Mouse (Mus musculus) heart, adult 11 months (tissue): ENCODE data around the gene Cisd3.
"Not testable (repeated sequence)": the region's sequence is repeated elsewhere in the genome, so short reads cannot be mapped to it uniquely, and the experiment has no call there.

ENCODE experiments used
- DNase-seq: peaks from one replicate; pipeline ENCODE4 v3.0.0; 2022

Cisd3 gene

GRCm38 (mm10) chr11:97714356-97714755, 28.7 kb downstream of the Cisd3 start:
- no peak for DNase-seq

- peak; percentile 94 for DNase-seq
Observed at GRCm38 (mm10) chr11:97714784-97715760, 29.4 kb downstream of the Cisd3 start.

- DNase-seq = no peak
Observed at GRCm38 (mm10) chr11:97716021-97716420, 30.4 kb downstream of the Cisd3 start.

- DNase-seq = peak; percentile 92
Observed at GRCm38 (mm10) chr11:97717369-97718280, 32.0 kb downstream of the Cisd3 start.

- DNase-seq = peak; percentile 94
Observed at GRCm38 (mm10) chr11:97718281-97718860, 32.7 kb downstream of the Cisd3 start.

- DNase-seq = no peak
Observed at GRCm38 (mm10) chr11:97719041-97719440, 33.4 kb downstream of the Cisd3 start.

- DNase-seq = no peak
Observed at GRCm38 (mm10) chr11:97721338-97721737, 35.7 kb downstream of the Cisd3 start.

GRCm38 (mm10) chr11:97723709-97724108, 38.1 kb downstream of the Cisd3 start:
- no peak for DNase-seq

GRCm38 (mm10) chr11:97728311-97728710, 42.7 kb downstream of the Cisd3 start:
- peak; percentile 93 for DNase-seq

- no peak for DNase-seq
Observed at GRCm38 (mm10) chr11:97728730-97729129, 43.1 kb downstream of the Cisd3 start.

GRCm38 (mm10) chr11:97733689-97734088, 48.1 kb downstream of the Cisd3 start:
- DNase-seq = no peak

GRCm38 (mm10) chr11:97734810-97735209, 49.2 kb downstream of the Cisd3 start:
- not testable (repeated sequence) for DNase-seq

GRCm38 (mm10) chr11:97736645-97737044, 51.0 kb downstream of the Cisd3 start:
- DNase-seq = no peak

- DNase-seq = no peak
Observed at GRCm38 (mm10) chr11:97737600-97737999, 52.0 kb downstream of the Cisd3 start.
